Mouse (Mus musculus): ENCODE data around the gene Actr2. TPM values are rescaled to one million over a fixed set of nuclear protein-coding genes. Genes with fewer than 3 reads are reported as not detected.
"Not testable (repeated sequence)": the region's sequence is repeated elsewhere in the genome, so short reads cannot be mapped to it uniquely, and the experiment has no call there.

Actr2 gene
- polyA plus RNA-seq, 1 experiment from 2014 or later, result 58.1 TPM

DNA sequence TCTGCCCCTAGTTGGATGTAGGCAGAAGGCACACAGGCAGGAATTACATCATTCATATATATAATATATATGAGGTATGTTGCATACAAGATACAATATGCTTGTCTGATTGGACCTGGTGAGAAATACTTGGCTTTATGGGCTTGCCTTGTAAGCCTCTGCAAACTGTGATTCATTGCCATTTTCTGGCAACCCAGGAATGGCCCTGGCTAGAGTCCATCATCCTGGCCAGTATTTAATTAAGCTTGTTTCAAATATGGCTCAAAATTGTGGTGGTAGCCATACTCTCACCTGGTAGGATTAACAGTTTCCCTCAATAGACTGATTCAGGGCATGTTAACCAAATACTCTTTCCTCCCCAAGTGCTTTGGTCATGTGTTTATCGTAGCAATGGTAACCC is 46.6 kb downstream of the Actr2 start:
- Histone ChIP-seq H3K4me3 (ENCODE audit: low read depth, low read length) (no peak overlapping the region), H3K36me3 (ENCODE audit: control insufficient read depth, insufficient read depth, low read length) (no peaks in the 10 kb centered on the region; the same call in 1 of the 2 replicates), H3K27me3 (ENCODE audit: control insufficient read depth, insufficient read depth, low read length) (no peaks in the 10 kb centered on the region), H3K9me3 (ENCODE audit: control insufficient read depth, low read length) (no peaks in the 10 kb centered on the region), H3K4me2 (ENCODE audit: low read depth, severe bottlenecking) (no peak overlapping the region), H3K27ac (replicated peaks; ENCODE audit: low read depth, low read length) (no peak overlapping the region), H3K4me1 (ENCODE audit: control insufficient read depth, insufficient read depth, low read length) (no peaks in the 10 kb centered on the region), H3K9ac (ENCODE audit: low read length) (no peak overlapping the region)
- ATAC-seq (ENCODE audit: insufficient number of reproducible peaks, low FRiP score, low TSS enrichment, low read depth), result no peak
- WGBS, result 90% methylated on average over 1 of the region's 1 CpGs
- no peak for DNase-seq (ENCODE audit: low spot score)

DNA sequence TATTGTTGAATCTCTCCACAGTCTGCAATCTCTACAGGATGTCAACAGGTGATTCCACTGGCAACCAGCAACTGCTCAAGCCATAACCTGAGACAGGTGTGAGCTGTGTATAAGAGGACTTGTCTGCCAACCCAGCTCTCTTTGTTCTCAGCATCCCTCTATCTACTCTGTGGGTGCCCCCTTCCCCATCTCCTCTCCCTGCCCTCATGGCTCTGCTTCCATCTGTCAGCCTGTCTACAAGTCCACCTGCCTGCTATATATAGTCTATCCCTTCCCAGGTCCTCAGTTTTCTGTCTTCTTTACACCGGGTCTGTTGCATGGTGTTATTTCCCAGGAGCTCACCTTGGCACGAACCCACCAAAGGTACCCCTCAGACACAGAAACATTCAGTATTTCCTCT is 47.8 kb downstream of the Actr2 start:
- Histone ChIP-seq H3K4me1 (ENCODE audit: control insufficient read depth, insufficient read depth, low read length) (no peaks in the 10 kb centered on the region), H3K9me3 (ENCODE audit: control insufficient read depth, low read length) (no peaks in the 10 kb centered on the region), H3K9ac (ENCODE audit: low read length) (no peak overlapping the region), H3K27ac (replicated peaks; ENCODE audit: low read depth, low read length) (no peak overlapping the region), H3K36me3 (ENCODE audit: control insufficient read depth, insufficient read depth, low read length) (no peaks in the 10 kb centered on the region), H3K27me3 (ENCODE audit: control insufficient read depth, insufficient read depth, low read length) (no peaks in the 10 kb centered on the region), H3K4me2 (ENCODE audit: low read depth, severe bottlenecking) (no peak overlapping the region), H3K4me3 (ENCODE audit: low read depth, low read length) (no peak overlapping the region)
- 86% methylated on average over 2 of the region's 2 CpGs for WGBS
- ATAC-seq (ENCODE audit: insufficient number of reproducible peaks, low FRiP score, low TSS enrichment, low read depth), result no peak
- DNase-seq (ENCODE audit: low spot score), result no peak

DNA sequence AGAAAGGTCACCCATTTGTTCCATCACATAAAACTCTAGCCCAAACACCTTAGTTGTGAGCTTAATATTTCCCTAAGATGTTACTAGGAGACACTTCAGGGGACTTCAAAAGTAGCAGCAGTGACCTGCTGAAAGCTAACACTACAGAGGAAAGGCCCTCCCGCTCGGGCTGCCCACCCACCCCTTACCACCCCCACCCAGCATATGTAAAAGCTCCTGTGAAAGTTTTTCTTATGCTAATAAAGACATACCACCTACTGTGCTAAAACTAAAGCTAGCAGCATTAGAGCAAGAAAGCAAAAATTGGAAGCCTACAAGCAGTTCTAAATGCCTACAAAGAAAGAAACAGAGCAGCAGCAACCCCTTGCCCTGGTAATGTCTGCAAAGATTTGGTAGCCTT is 48.6 kb downstream of the Actr2 start:
- not testable (repeated sequence) for H3K27me3 ChIP-seq (ENCODE audit: control insufficient read depth, insufficient read depth, low read length); H3K36me3 ChIP-seq (ENCODE audit: control insufficient read depth, insufficient read depth, low read length); H3K4me2 ChIP-seq (ENCODE audit: low read depth, severe bottlenecking); H3K4me3 ChIP-seq (ENCODE audit: low read depth, low read length); ATAC-seq (ENCODE audit: insufficient number of reproducible peaks, low FRiP score, low TSS enrichment, low read depth); H3K27ac ChIP-seq (replicated peaks; ENCODE audit: low read depth, low read length); H3K4me1 ChIP-seq (ENCODE audit: control insufficient read depth, insufficient read depth, low read length); DNase-seq (ENCODE audit: low spot score); H3K9ac ChIP-seq (ENCODE audit: low read length); H3K9me3 ChIP-seq (ENCODE audit: control insufficient read depth, low read length)
- WGBS, result 55% methylated on average over 2 of the region's 2 CpGs

DNA sequence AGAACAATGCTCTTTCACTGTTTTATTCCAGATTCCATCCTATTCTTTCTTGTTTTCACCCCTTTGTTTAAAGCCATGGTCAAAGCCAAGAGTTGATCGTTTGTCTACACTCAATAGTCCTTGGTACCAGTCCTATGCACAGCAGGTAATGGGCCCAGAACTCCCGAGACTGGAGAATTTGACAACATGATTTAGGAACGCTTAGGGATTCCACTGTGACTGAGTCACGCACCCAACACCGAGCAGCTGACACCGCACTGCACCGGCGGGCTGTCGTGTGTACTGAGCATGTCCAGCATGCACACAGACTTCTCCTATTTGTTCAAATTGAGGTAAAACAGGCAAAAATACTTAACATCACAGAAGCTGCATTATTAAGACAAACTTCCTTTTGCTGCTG is 49.9 kb downstream of the Actr2 start:
- 93% methylated on average over 9 of the region's 9 CpGs for WGBS
- not testable (repeated sequence) for H3K9me3 ChIP-seq (ENCODE audit: control insufficient read depth, low read length); ATAC-seq (ENCODE audit: insufficient number of reproducible peaks, low FRiP score, low TSS enrichment, low read depth); H3K27me3 ChIP-seq (ENCODE audit: control insufficient read depth, insufficient read depth, low read length); H3K9ac ChIP-seq (ENCODE audit: low read length); H3K27ac ChIP-seq (replicated peaks; ENCODE audit: low read depth, low read length); H3K4me1 ChIP-seq (ENCODE audit: control insufficient read depth, insufficient read depth, low read length); H3K4me2 ChIP-seq (ENCODE audit: low read depth, severe bottlenecking); H3K36me3 ChIP-seq (ENCODE audit: control insufficient read depth, insufficient read depth, low read length); DNase-seq (ENCODE audit: low spot score); H3K4me3 ChIP-seq (ENCODE audit: low read depth, low read length)

DNA sequence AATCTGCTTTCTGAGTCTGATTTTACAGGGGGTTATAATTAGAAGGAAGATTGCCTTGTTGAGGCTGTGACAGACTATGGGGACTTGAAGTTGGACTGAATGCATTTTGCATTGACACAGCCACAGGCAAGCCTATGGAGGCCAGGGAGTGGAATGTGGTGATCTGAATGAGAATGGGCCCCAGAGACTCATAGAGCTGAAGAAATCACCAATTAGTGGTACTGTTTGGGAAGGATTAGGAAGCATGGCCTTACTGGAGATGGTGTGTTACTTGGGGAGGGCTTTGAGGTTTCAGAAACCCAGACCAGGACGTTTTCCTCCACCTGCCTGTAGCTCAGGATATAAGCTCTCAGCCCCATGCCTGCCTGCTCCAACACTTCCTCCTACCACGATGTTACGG is 53.0 kb downstream of the Actr2 start:
- Histone ChIP-seq H3K4me1 (ENCODE audit: control insufficient read depth, insufficient read depth, low read length) (no peaks in the 10 kb centered on the region), H3K4me2 (ENCODE audit: low read depth, severe bottlenecking) (no peak overlapping the region), H3K9ac (ENCODE audit: low read length) (no peak overlapping the region), H3K36me3 (ENCODE audit: control insufficient read depth, insufficient read depth, low read length) (peaks cover 3% of the 10 kb centered on the region; the same call in 1 of the 2 replicates), H3K9me3 (ENCODE audit: control insufficient read depth, low read length) (no peaks in the 10 kb centered on the region), H3K27me3 (ENCODE audit: control insufficient read depth, insufficient read depth, low read length) (no peaks in the 10 kb centered on the region), H3K4me3 (ENCODE audit: low read depth, low read length) (no peak overlapping the region), H3K27ac (replicated peaks; ENCODE audit: low read depth, low read length) (no peak overlapping the region)
- DNase-seq (ENCODE audit: low spot score), result no peak
- no peak for ATAC-seq (ENCODE audit: insufficient number of reproducible peaks, low FRiP score, low TSS enrichment, low read depth)
- 90% methylated on average over 3 of the region's 3 CpGs for WGBS

DNA sequence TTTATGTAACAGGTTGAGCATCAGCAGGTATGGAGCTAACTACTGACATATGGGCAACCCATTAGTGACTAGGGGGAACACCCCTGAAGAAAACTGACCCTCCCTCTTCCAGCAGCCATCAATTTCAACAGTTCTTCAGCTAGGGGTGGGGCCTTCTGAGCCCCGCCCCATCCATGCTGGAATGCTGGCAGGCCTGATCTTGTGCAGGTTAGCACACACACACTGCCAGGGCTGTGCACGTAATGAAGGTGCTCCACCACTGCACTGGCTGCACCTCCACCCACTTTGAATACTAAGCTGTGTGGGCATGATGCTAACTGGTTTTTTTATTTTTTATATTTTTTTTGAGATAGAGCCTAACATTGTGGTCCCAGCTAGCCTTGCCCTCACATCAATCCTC is 55.3 kb downstream of the Actr2 start:
- H3K36me3 ChIP-seq (ENCODE audit: control insufficient read depth, insufficient read depth, low read length), result peaks cover 3% of the 10 kb centered on the region; the same call in 1 of the 2 replicates

DNA sequence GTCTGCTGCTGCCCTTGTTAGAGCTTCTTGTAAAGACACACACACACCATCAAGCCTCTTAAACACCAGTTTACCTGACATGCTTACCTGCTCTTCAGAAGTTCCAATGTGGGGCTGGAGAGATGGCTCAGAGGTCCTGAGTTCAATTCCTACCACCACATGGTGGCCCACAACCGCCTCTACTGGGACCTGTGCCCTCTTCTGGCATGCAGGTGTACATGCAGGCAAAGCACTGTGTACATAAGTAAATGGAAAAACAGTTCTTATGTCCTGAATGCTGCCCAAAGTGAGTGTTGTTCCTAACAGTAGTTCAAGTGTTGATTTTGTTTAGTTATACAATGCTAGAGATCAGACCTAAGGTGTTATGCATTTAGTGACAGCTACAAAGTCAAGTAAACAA is 56.5 kb downstream of the Actr2 start:
- 95% methylated on average over 1 of the region's 1 CpGs for WGBS
- H3K4me3 ChIP-seq (ENCODE audit: low read depth, low read length), result no peak overlapping the region
- H3K27ac ChIP-seq (replicated peaks; ENCODE audit: low read depth, low read length), result no peak overlapping the region
- no peak overlapping the region for H3K4me2 ChIP-seq (ENCODE audit: low read depth, severe bottlenecking)
- H3K36me3 ChIP-seq (ENCODE audit: control insufficient read depth, insufficient read depth, low read length), result peaks cover 3% of the 10 kb centered on the region; the same call in 1 of the 2 replicates
- peaks cover 4% of the 10 kb centered on the region; the same call in 1 of the 2 replicates for H3K4me1 ChIP-seq (ENCODE audit: control insufficient read depth, insufficient read depth, low read length)
- DNase-seq (ENCODE audit: low spot score), result no peak
- no peak for ATAC-seq (ENCODE audit: insufficient number of reproducible peaks, low FRiP score, low TSS enrichment, low read depth)
- no peaks in the 10 kb centered on the region for H3K9me3 ChIP-seq (ENCODE audit: control insufficient read depth, low read length)
- H3K9ac ChIP-seq (ENCODE audit: low read length), result no peak overlapping the region
- no peaks in the 10 kb centered on the region for H3K27me3 ChIP-seq (ENCODE audit: control insufficient read depth, insufficient read depth, low read length)

More for the DNA sequence above, 55.3 kb downstream of the Actr2 start:
- Histone ChIP-seq H3K4me2 (ENCODE audit: low read depth, severe bottlenecking) (no peak overlapping the region), H3K9ac (ENCODE audit: low read length) (no peak overlapping the region), H3K27me3 (ENCODE audit: control insufficient read depth, insufficient read depth, low read length) (no peaks in the 10 kb centered on the region), H3K4me1 (ENCODE audit: control insufficient read depth, insufficient read depth, low read length) (peaks cover 4% of the 10 kb centered on the region; the same call in 1 of the 2 replicates), H3K9me3 (ENCODE audit: control insufficient read depth, low read length) (no peaks in the 10 kb centered on the region), H3K27ac (replicated peaks; ENCODE audit: low read depth, low read length) (no peak overlapping the region), H3K4me3 (ENCODE audit: low read depth, low read length) (no peak overlapping the region)
- DNase-seq (ENCODE audit: low spot score), result no peak
- no peak for ATAC-seq (ENCODE audit: insufficient number of reproducible peaks, low FRiP score, low TSS enrichment, low read depth)
- 91% methylated on average over 2 of the region's 2 CpGs for WGBS

DNA sequence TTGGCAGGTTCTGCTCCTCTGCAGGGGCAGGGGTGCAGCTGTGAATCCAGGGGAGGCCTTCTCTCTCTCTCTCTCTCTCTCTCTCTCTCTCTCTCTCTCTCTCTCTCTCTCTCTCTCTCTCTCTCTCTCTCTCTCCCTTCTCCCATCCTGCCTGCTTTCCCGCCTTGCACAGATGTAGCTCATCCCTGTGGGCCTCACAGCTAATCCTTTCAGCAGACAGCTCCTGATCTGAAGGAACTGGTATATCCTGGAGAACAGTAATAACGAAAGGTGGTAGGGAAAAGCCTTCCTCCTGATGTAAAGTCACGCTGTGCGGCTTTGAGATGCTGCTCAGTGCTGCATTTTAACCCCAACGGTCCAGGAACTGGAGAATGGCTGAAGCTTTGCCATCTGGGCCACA is 58.1 kb downstream of the Actr2 start:
- peaks cover 4% of the 10 kb centered on the region; the same call in 1 of the 2 replicates for H3K4me1 ChIP-seq (ENCODE audit: control insufficient read depth, insufficient read depth, low read length)
- no peak overlapping the region for H3K27ac ChIP-seq (replicated peaks; ENCODE audit: low read depth, low read length)
- no peak for ATAC-seq (ENCODE audit: insufficient number of reproducible peaks, low FRiP score, low TSS enrichment, low read depth)
- H3K4me3 ChIP-seq (ENCODE audit: low read depth, low read length), result no peak overlapping the region
- H3K9me3 ChIP-seq (ENCODE audit: control insufficient read depth, low read length), result no peaks in the 10 kb centered on the region
- no peak overlapping the region for H3K9ac ChIP-seq (ENCODE audit: low read length)
- no peaks in the 10 kb centered on the region for H3K27me3 ChIP-seq (ENCODE audit: control insufficient read depth, insufficient read depth, low read length)
- no peak overlapping the region for H3K4me2 ChIP-seq (ENCODE audit: low read depth, severe bottlenecking)
- peaks cover 3% of the 10 kb centered on the region; the same call in 1 of the 2 replicates for H3K36me3 ChIP-seq (ENCODE audit: control insufficient read depth, insufficient read depth, low read length)
- 34% methylated on average over 5 of the region's 5 CpGs for WGBS
- DNase-seq (ENCODE audit: low spot score), result no peak

DNA sequence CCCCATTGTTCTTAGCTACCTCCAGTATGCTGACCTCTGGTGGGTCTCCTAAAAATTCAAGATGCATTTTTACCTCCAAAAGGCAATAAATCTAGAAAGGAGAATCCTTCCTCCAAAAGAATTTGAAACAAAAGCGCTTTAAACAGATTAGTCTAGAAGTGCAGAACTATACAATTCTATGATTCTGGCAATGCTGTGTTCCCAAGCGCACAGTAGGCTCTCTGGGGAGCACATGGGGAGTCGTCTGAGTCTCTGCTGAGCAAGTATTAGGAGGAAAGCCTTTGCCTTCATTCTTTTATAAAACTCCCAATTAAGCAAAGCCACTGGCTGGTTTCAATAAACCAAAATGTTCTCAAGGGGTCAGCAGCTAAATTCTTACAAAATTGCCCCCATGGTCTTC is 58.8 kb downstream of the Actr2 start:
- DNase-seq (ENCODE audit: low spot score) (no peak), ATAC-seq (ENCODE audit: insufficient number of reproducible peaks, low FRiP score, low TSS enrichment, low read depth) (no peak)
- Histone ChIP-seq H3K4me1 (ENCODE audit: control insufficient read depth, insufficient read depth, low read length) (peaks cover 4% of the 10 kb centered on the region; the same call in 1 of the 2 replicates), H3K27me3 (ENCODE audit: control insufficient read depth, insufficient read depth, low read length) (no peaks in the 10 kb centered on the region), H3K9me3 (ENCODE audit: control insufficient read depth, low read length) (no peaks in the 10 kb centered on the region), H3K27ac (replicated peaks; ENCODE audit: low read depth, low read length) (no peak overlapping the region), H3K9ac (ENCODE audit: low read length) (no peak overlapping the region), H3K36me3 (ENCODE audit: control insufficient read depth, insufficient read depth, low read length) (peaks cover 1% of the 10 kb centered on the region; the same call in 1 of the 2 replicates), H3K4me2 (ENCODE audit: low read depth, severe bottlenecking) (no peak overlapping the region), H3K4me3 (ENCODE audit: low read depth, low read length) (no peak overlapping the region)
- 79% methylated on average over 3 of the region's 3 CpGs for WGBS
